Mouse (Mus musculus) right cerebral cortex, postnatal 36 days (tissue): ENCODE results near the gene Med15.
"Not testable (repeated sequence)": the region's sequence is repeated elsewhere in the genome, so short reads cannot be mapped to it uniquely, and the experiment has no call there.

Source experiments
- DNase-seq, 2 experiments: peaks; one replicate each; pipeline ENCODE4 v3.0.0; 2022; ENCODE audit warnings: low spot score in 2 of 2, mixed read lengths in 1 of 2

The Med15 gene

GRCm38 (mm10) chr16:17732841-17733340 is at the start of gene Med15:
Gene Med15 (minus strand): TSS chr16:17732891.
- no peak for DNase-seq

GRCm38 (mm10) chr16:17779692-17780091 is 47.0 kb upstream of the Med15 start:
- no peak for DNase-seq

- DNase-seq = no peak
Observed at GRCm38 (mm10) chr16:17778223-17778622, 45.5 kb upstream of the Med15 start.

GRCm38 (mm10) chr16:17776828-17777227 is 44.1 kb upstream of the Med15 start:
- DNase-seq = no peak

GRCm38 (mm10) chr16:17771117-17771865 is 38.6 kb upstream of the Med15 start:
- no peak for DNase-seq

GRCm38 (mm10) chr16:17768834-17769233 is 36.1 kb upstream of the Med15 start:
- peak in 1 of 2 experiments; percentile 37 for DNase-seq

- DNase-seq = no peak
Observed at GRCm38 (mm10) chr16:17764108-17764511, 31.4 kb upstream of the Med15 start.

GRCm38 (mm10) chr16:17761074-17761473 is 28.4 kb upstream of the Med15 start:
- no peak for DNase-seq

- no peak for DNase-seq
Observed at GRCm38 (mm10) chr16:17760657-17761056, 28.0 kb upstream of the Med15 start.

- peak; percentile 13 to 34 for DNase-seq
Observed at GRCm38 (mm10) chr16:17759813-17760321, 27.2 kb upstream of the Med15 start.

GRCm38 (mm10) chr16:17759344-17759773 is 26.7 kb upstream of the Med15 start, which contains the start of gene Klhl22:
Gene Klhl22 (plus strand): TSS chr16:17759618.
- DNase-seq = peak; percentile 73 to 77

- DNase-seq = no peak
Observed at GRCm38 (mm10) chr16:17758902-17759301, 26.2 kb upstream of the Med15 start.

GRCm38 (mm10) chr16:17757756-17758155 is 25.1 kb upstream of the Med15 start:
- DNase-seq = no peak

- DNase-seq = no peak
Observed at GRCm38 (mm10) chr16:17753686-17754085, 21.0 kb upstream of the Med15 start.

- DNase-seq = no peak
Observed at GRCm38 (mm10) chr16:17753001-17753400, 20.3 kb upstream of the Med15 start.

GRCm38 (mm10) chr16:17745067-17745466 is 12.4 kb upstream of the Med15 start:
- no peak for DNase-seq

- DNase-seq = no peak
Observed at GRCm38 (mm10) chr16:17744536-17744935, 11.8 kb upstream of the Med15 start.

- no peak for DNase-seq
Observed at GRCm38 (mm10) chr16:17743279-17743678, 10.6 kb upstream of the Med15 start.

- no peak for DNase-seq
Observed at GRCm38 (mm10) chr16:17742810-17743209, 10.1 kb upstream of the Med15 start.

- DNase-seq = no peak
Observed at GRCm38 (mm10) chr16:17740080-17740479, 7.4 kb upstream of the Med15 start.

- DNase-seq = no peak
Observed at GRCm38 (mm10) chr16:17736156-17736555, 3.5 kb upstream of the Med15 start.

GRCm38 (mm10) chr16:17734872-17735271 is 2.2 kb upstream of the Med15 start:
- not testable (repeated sequence) for DNase-seq

- no peak for DNase-seq
Observed at GRCm38 (mm10) chr16:17733646-17734045, 955 bp upstream of the Med15 start.
